ENCODE assay signal across 33 mouse cellular contexts in the genomic region with DNA sequence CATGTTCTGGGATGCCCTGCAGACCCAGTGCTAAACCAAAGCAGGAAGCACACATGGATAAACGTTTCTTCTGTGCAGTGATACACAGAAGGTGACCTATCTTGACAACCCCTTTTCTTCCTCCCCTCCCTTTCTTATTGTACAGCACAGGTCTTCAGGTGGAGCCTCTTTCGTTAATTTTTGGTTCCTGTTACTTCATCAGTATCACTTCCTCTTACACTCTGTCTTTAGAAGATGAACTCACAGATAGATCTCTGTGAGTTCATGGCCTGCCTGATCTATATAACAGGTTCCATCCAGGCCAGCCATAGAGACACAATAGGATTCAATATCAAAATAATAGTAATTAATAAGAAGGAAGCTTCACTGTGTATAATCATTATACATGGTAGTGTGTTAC. TPM values are rescaled to one million over a fixed set of nuclear protein-coding genes. Genes with fewer than 3 reads are reported as not detected.
"Had no signal": no experiment of that assay in that cellular context is flagged by ENCODE, and none has a peak within 500 bp of the region (broad histone marks: within the 10 kb centered on the region; RNA-seq: fewer than 3 reads in every experiment).

No protein-coding gene starts in this region.

- H3K4me2 ChIP-seq: limb, embryonic 12.5 days; limb, embryonic 15.5 days; liver, embryonic 11.5 days; lung, embryonic 14.5 days; midbrain, embryonic 11.5 days had no signal

- DNase-seq: kidney, adult 2 months; kidney, postnatal 25 days; layer of hippocampus, adult 9-11 months; layer of hippocampus, postnatal 36 days; left cerebral cortex, postnatal 4 days; liver, postnatal 0 days; lung, embryonic 14.5 days; retina, postnatal 1 day; right cerebral cortex, postnatal 25 days; thymus, adult 18-20 months; thymus, postnatal 36 days had no signal

- H3K4me1 ChIP-seq: limb, embryonic 12.5 days; limb, embryonic 15.5 days had no signal

- H3K27ac ChIP-seq: kidney, postnatal 0 days; layer of hippocampus, adult 2 months; limb, embryonic 12.5 days; limb, embryonic 15.5 days; liver, embryonic 14.5 days; macrophage had no signal

- H3K9me3 ChIP-seq: limb, embryonic 12.5 days; limb, embryonic 15.5 days had no signal

- H3K9ac ChIP-seq: limb, embryonic 12.5 days; limb, embryonic 15.5 days; liver, embryonic 14.5 days; liver, postnatal 0 days; lung, embryonic 14.5 days had no signal

- H3K27me3 ChIP-seq: limb, embryonic 12.5 days; limb, embryonic 15.5 days had no signal

- H3K36me3 ChIP-seq: limb, embryonic 12.5 days; limb, embryonic 15.5 days had no signal

- H3K4me3 ChIP-seq: layer of hippocampus, adult 2 months; limb, embryonic 12.5 days; limb, embryonic 15.5 days had no signal

- ATAC-seq: liver, postnatal 0 days; lung, postnatal 0 days had no signal

RNA-seq across cellular contexts. Expression of gene Olfr314, which starts 7.3 kb away (rescaled TPM):
- total RNA-seq: layer of hippocampus, adult 2 months; layer of hippocampus, postnatal 36 days; left cerebral cortex, adult 8-10 months; left cerebral cortex, postnatal 14 days; left cerebral cortex, postnatal 4 days; megakaryocyte-erythroid progenitor cell, adult 5-6 weeks; midbrain, postnatal 0 days had no signal
- polyA plus RNA-seq: kidney, adult 2 months; kidney, embryonic 14.5 days; kidney, postnatal 0 days; large intestine, adult 2 months; limb, embryonic 12.5 days; limb, embryonic 15.5 days; liver, embryonic 11.5 days; liver, embryonic 14.5 days; liver, postnatal 0 days; lung, embryonic 14.5 days; lung, postnatal 0 days; macrophage; midbrain, embryonic 11.5 days; midbrain, embryonic 14.5 days; midbrain, postnatal 0 days; neural tube, embryonic 11.5 days; neural tube, embryonic 14.5 days; small intestine, adult 2 months; stomach, embryonic 16.5 days; testis, adult 2 months; urinary bladder, adult 2 months had no signal

RNA-seq across cellular contexts. Expression of gene Fam183b, which starts 11.7 kb away (rescaled TPM):
- total RNA-seq: megakaryocyte-erythroid progenitor cell, adult 5-6 weeks had no signal
- polyA plus RNA-seq: kidney, adult 2 months; kidney, embryonic 14.5 days; limb, embryonic 12.5 days; limb, embryonic 15.5 days; liver, embryonic 14.5 days; liver, postnatal 0 days; lung, embryonic 14.5 days; macrophage had no signal

RNA-seq across cellular contexts. Expression of gene Olfr315, which starts 17.1 kb away (rescaled TPM):
- total RNA-seq: layer of hippocampus, adult 2 months; layer of hippocampus, postnatal 36 days; left cerebral cortex, adult 8-10 months; left cerebral cortex, postnatal 14 days; left cerebral cortex, postnatal 4 days; megakaryocyte-erythroid progenitor cell, adult 5-6 weeks; midbrain, postnatal 0 days had no signal
- polyA plus RNA-seq: kidney, adult 2 months; kidney, embryonic 14.5 days; kidney, postnatal 0 days; large intestine, adult 2 months; limb, embryonic 12.5 days; limb, embryonic 15.5 days; liver, embryonic 11.5 days; liver, embryonic 14.5 days; liver, postnatal 0 days; lung, embryonic 14.5 days; lung, postnatal 0 days; macrophage; midbrain, embryonic 11.5 days; midbrain, embryonic 14.5 days; midbrain, postnatal 0 days; neural tube, embryonic 11.5 days; neural tube, embryonic 14.5 days; small intestine, adult 2 months; stomach, embryonic 16.5 days; testis, adult 2 months; urinary bladder, adult 2 months had no signal

RNA-seq across cellular contexts. Expression of gene Olfr313, which starts 24.7 kb away (rescaled TPM):
- total RNA-seq: layer of hippocampus, adult 2 months; layer of hippocampus, postnatal 36 days; left cerebral cortex, adult 8-10 months; left cerebral cortex, postnatal 14 days; left cerebral cortex, postnatal 4 days; megakaryocyte-erythroid progenitor cell, adult 5-6 weeks; midbrain, postnatal 0 days had no signal
- polyA plus RNA-seq: kidney, adult 2 months; kidney, embryonic 14.5 days; kidney, postnatal 0 days; large intestine, adult 2 months; limb, embryonic 12.5 days; limb, embryonic 15.5 days; liver, embryonic 11.5 days; liver, embryonic 14.5 days; liver, postnatal 0 days; lung, embryonic 14.5 days; lung, postnatal 0 days; macrophage; midbrain, embryonic 11.5 days; midbrain, embryonic 14.5 days; midbrain, postnatal 0 days; neural tube, embryonic 11.5 days; neural tube, embryonic 14.5 days; small intestine, adult 2 months; stomach, embryonic 16.5 days had no signal

RNA-seq across cellular contexts. Expression of gene Olfr316, which starts 37.5 kb away (rescaled TPM):
- total RNA-seq: left cerebral cortex, postnatal 4 days; megakaryocyte-erythroid progenitor cell, adult 5-6 weeks; midbrain, postnatal 0 days had no signal
- polyA plus RNA-seq: kidney, adult 2 months; kidney, embryonic 14.5 days; kidney, postnatal 0 days; large intestine, adult 2 months; limb, embryonic 12.5 days; limb, embryonic 15.5 days; liver, embryonic 11.5 days; liver, embryonic 14.5 days; liver, postnatal 0 days; lung, embryonic 14.5 days; lung, postnatal 0 days; macrophage; midbrain, embryonic 11.5 days; midbrain, embryonic 14.5 days; midbrain, postnatal 0 days; neural tube, embryonic 11.5 days; neural tube, embryonic 14.5 days; small intestine, adult 2 months; stomach, embryonic 16.5 days; urinary bladder, adult 2 months had no signal
